Mouse (Mus musculus) liver, embryonic 15.5 days (tissue): ENCODE results near the gene Gm10197. TPM values are rescaled to one million over a fixed set of nuclear protein-coding genes. Genes with fewer than 3 reads are reported as not detected.

Experiments used
- ATAC-seq: fragments of 200-750 bp; cut with Nextera tagmentation; 2 replicates; pipeline ENCODE4 v1.8.0; 2017; ENCODE audit warnings: moderate number of reproducible peaks, mild to moderate bottlenecking, moderate library complexity; ENCODE audit not compliant: insufficient read depth
- H3K27ac ChIP-seq: fragments of 300-500 bp; sonication (generic); replicated peaks from 2 replicates; pipeline ENCODE4 v1.5.1; 2015; ENCODE audit warnings: mild to moderate bottlenecking, inconsistent platforms
- H3K27me3 ChIP-seq: fragments of 300-500 bp; sonication (generic); 2 replicates; pipeline ENCODE4 v1.6.1; 2015; ENCODE audit warnings: mild to moderate bottlenecking, inconsistent platforms
- H3K36me3 ChIP-seq: fragments of 300-500 bp; sonication (generic); replicated peaks from 2 replicates; pipeline ENCODE4 v1.6.1; 2015; ENCODE audit warnings: moderate library complexity, mild to moderate bottlenecking, inconsistent platforms
- H3K4me1 ChIP-seq: fragments of 300-500 bp; sonication (generic); replicated peaks from 2 replicates; pipeline ENCODE4 v1.6.1; 2015; ENCODE audit warnings: inconsistent platforms
- H3K4me2 ChIP-seq: fragments of 300-500 bp; sonication (generic); 2 replicates; pipeline ENCODE4 v1.6.1; 2015; ENCODE audit warnings: moderate library complexity, mild to moderate bottlenecking, inconsistent platforms
- H3K4me3 ChIP-seq: fragments of 300-500 bp; sonication (generic); replicated peaks from 2 replicates; pipeline ENCODE4 v1.5.1; 2015; ENCODE audit warnings: mild to moderate bottlenecking, inconsistent platforms
- H3K9ac ChIP-seq: fragments of 300-500 bp; sonication (generic); 2 replicates; pipeline ENCODE4 v1.6.1; 2015; ENCODE audit warnings: moderate library complexity, mild to moderate bottlenecking, inconsistent platforms
- H3K9me3 ChIP-seq: fragments of 300-500 bp; sonication (generic); replicated peaks from 2 replicates; pipeline ENCODE4 v1.6.1; 2016; ENCODE audit warnings: inconsistent platforms
- WGBS: fragments of 180-500 bp; shearing (Covaris S2); methylation state at CpG from one replicate; pipeline ENCODE4 v1.1.7; 2015; ENCODE audit warnings: mixed read lengths; ENCODE audit not compliant: insufficient replicate concordance; 5-methylcytosine and 5-hydroxymethylcytosine counted together
- polyA plus RNA-seq: library from polyadenylated mRNA; unstranded; fragments of >200 nt; fragmentation: Nextera tagmentation; extraction: Ambion mirVana; gene quantifications from 2 replicates; pipeline ENCODE4 v1.2.1, GENCODE M21; 2015

Gene Gm10197
- polyA plus RNA-seq, result not detected in 2 replicates

GRCm38 (mm10) chr19:53371666-53372065, at the start of gene Gm10197:
Gm10197 (minus strand) TSS chr19:53371766.
- Histone ChIP-seq H3K36me3 (peaks cover 61% of the 10 kb centered on the region), H3K4me1 (peaks cover 10% of the 10 kb centered on the region; the same call in 1 of the 2 replicates), H3K9me3 (no peaks in the 10 kb centered on the region), H3K4me3 (no peak within 1 kb of the TSS), H3K9ac (no peak within 1 kb of the TSS), H3K27me3 (no peaks in the 10 kb centered on the region), H3K4me2 (no peak within 1 kb of the TSS), H3K27ac (no peak within 1 kb of the TSS)
- 88% methylated on average over 13 of the region's 13 CpGs for WGBS
- no peak for ATAC-seq

GRCm38 (mm10) chr19:53420924-53421582, 49.5 kb upstream of the Gm10197 start:
- Histone ChIP-seq H3K36me3 (no peaks in the 10 kb centered on the region), H3K27ac (peak overlapping the region; percentile 14; the same call in 1 of the 2 replicates), H3K4me1 (peaks cover 35% of the 10 kb centered on the region), H3K9me3 (no peaks in the 10 kb centered on the region), H3K4me3 (peak overlapping the region; percentile 46), H3K4me2 (peak overlapping the region; percentile 68), H3K27me3 (peaks cover 29% of the 10 kb centered on the region), H3K9ac (peak overlapping the region; percentile 4; the same call in 1 of the 2 replicates)
- WGBS, result 2% methylated on average over 19 of the region's 19 CpGs
- peak; percentile 82 for ATAC-seq

DNA sequence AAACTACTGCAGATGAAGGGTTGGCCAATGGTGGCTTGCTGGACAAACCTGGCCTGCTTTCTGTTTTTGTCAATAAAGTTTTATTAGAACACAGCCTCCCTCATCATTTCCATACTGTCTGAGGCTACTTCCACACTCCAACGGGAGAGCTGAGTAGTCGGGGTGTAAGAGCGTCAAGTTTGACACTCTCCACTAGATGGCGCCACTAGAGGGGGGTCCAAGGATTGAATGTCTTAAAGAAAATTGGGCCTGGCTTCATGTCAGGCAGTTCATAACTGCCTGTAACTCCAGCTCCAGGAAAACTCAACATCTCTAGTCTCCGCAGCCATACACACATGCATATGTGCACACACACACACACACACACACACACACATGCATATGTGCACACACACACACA, 48.3 kb upstream of the Gm10197 start:
- no peaks in the 10 kb centered on the region for H3K9me3 ChIP-seq
- H3K4me1 ChIP-seq, result peaks cover 37% of the 10 kb centered on the region
- no peak overlapping the region for H3K9ac ChIP-seq
- 15% methylated on average over 5 of the region's 5 CpGs for WGBS
- no peak overlapping the region for H3K4me3 ChIP-seq
- H3K27me3 ChIP-seq, result peaks cover 26% of the 10 kb centered on the region
- no peak overlapping the region for H3K27ac ChIP-seq
- H3K4me2 ChIP-seq, result no peak overlapping the region
- no peak for ATAC-seq
- H3K36me3 ChIP-seq, result no peaks in the 10 kb centered on the region

DNA sequence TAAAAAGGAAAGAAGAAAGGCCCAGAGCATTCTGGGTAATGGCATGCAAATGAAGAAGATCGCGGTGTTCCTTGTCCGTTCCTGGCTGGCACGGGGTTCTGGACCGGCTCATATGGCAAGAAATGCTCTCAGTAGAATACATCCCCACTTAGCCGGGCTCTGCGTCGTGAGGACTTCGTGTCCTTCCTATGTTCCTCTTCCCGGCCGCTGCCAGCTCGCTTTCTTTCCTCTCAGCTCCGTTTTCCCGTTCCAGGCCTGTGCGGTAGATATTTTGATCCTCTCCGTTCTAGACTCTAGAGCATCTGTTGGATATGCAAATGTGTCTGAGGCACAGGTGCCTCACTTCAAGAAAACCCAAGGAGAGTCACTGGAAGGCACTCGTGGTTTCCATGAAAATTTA, 43.6 kb upstream of the Gm10197 start:
- Histone ChIP-seq H3K27me3 (no peaks in the 10 kb centered on the region), H3K9me3 (no peaks in the 10 kb centered on the region), H3K9ac (no peak overlapping the region), H3K36me3 (no peaks in the 10 kb centered on the region), H3K4me2 (peak overlapping the region; percentile 21; the same call in 1 of the 2 replicates), H3K4me1 (peaks cover 14% of the 10 kb centered on the region), H3K4me3 (no peak overlapping the region), H3K27ac (0 out of 2 replicates have a peak overlapping the region, but pooled peaks have one; percentile 24)
- ATAC-seq, result no peak
- 75% methylated on average over 17 of the region's 17 CpGs for WGBS

DNA sequence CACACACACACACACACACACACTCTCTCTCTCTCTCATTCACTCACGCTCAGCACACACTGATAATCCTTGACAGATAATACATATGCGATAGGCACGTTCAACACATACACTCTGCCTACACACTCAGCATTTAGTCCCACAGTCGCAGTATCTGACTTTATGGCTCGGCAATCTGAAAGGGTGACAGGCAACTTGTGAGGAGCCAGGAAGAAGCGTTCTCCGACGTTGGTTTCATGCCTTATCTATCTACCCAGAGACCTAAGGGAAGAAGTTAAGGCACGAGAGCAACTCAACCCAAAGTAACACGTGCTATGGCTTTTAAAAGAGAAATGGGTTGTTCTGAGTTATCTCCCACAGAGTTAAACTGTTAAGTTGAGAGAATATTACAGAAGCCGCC, 43.1 kb upstream of the Gm10197 start:
- peak; percentile 65 for ATAC-seq
- no peak overlapping the region for H3K9ac ChIP-seq
- no peak overlapping the region for H3K4me2 ChIP-seq
- peaks cover 18% of the 10 kb centered on the region for H3K4me1 ChIP-seq
- H3K27ac ChIP-seq, result 0 out of 2 replicates have a peak overlapping the region, but pooled peaks have one; percentile 24
- 15% methylated on average over 11 of the region's 11 CpGs for WGBS
- no peaks in the 10 kb centered on the region for H3K27me3 ChIP-seq
- H3K36me3 ChIP-seq, result no peaks in the 10 kb centered on the region
- no peak overlapping the region for H3K4me3 ChIP-seq
- H3K9me3 ChIP-seq, result no peaks in the 10 kb centered on the region

DNA sequence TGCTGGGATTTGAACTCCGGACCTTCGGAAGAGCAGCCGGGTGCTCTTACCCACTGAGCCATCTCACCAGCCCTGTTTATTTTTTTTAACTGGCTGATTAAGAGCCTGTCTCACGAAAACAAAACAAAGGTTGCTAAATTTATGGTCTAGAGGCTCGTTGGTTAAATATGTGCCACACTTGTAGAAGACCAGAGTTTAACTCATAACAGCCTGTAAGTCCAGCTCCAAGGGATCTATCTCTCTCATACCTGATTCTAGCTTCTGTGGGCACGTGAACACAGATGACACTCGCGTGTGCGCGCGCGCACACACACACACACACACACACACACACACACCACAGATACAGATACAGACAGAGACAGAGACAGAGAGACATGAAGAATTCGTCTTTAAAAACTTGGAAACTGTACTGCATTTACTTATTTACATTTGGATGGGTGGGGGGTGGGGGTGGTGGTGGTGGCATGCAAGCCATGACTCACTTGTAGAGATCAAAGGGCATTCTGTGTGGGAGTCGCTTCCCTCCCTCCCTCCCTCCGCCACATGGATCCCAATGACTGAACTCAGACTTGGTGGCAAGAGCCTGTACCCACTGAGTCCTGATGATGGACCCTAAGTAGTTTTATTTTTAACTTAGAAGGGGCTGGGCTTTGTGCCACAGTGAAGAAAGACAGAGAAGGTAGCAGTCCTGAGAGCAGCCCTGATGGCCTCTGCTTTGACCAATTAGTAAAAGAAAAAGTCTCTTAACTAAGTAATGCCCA, 42.2 kb upstream of the Gm10197 start:
- H3K27me3 ChIP-seq, result no peaks in the 10 kb centered on the region
- H3K9ac ChIP-seq, result no peak overlapping the region
- peaks cover 21% of the 10 kb centered on the region for H3K4me1 ChIP-seq
- H3K9me3 ChIP-seq, result no peaks in the 10 kb centered on the region
- H3K36me3 ChIP-seq, result no peaks in the 10 kb centered on the region
- no peak overlapping the region for H3K4me2 ChIP-seq
- no peak overlapping the region for H3K4me3 ChIP-seq
- 71% methylated on average over 15 of the region's 15 CpGs for WGBS
- no peak for ATAC-seq
- no peak overlapping the region for H3K27ac ChIP-seq

- H3K27me3 ChIP-seq, result no peaks in the 10 kb centered on the region
- no peak overlapping the region for H3K4me2 ChIP-seq
- H3K4me1 ChIP-seq, result peaks cover 21% of the 10 kb centered on the region
- H3K27ac ChIP-seq, result no peak overlapping the region
- H3K9ac ChIP-seq, result no peak overlapping the region
- ATAC-seq, result no peak
- 54% methylated on average over 6 of the region's 6 CpGs for WGBS
- no peaks in the 10 kb centered on the region for H3K36me3 ChIP-seq
- H3K9me3 ChIP-seq, result no peaks in the 10 kb centered on the region
- no peak overlapping the region for H3K4me3 ChIP-seq
Observed at GRCm38 (mm10) chr19:53412149-53412848, 40.7 kb upstream of the Gm10197 start.

- 53% methylated on average over 17 of the region's 17 CpGs for WGBS
Observed at GRCm38 (mm10) chr19:53409663-53410307, 38.2 kb upstream of the Gm10197 start.

DNA sequence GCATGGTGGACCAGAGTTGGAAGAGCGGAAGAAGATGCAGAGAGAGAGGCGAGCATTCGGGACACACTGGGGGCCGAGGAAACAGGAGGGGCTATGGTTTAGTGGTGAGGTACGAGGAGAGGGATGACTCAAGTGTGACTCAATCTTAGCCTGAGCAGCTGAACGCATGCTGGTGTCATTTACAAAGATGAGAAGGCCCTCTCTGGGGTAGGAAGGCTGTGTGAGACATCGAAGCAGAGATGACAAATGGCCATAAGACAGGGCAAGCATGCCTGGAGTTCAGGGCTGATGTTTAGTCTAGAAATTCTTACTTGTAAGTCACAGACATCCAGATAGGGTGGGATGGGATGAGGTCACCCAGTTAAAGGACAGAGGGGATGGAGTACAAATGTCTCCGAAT, 36.8 kb upstream of the Gm10197 start:
- H3K27ac ChIP-seq, result no peak overlapping the region
- WGBS, result 59% methylated on average over 8 of the region's 8 CpGs
- no peak overlapping the region for H3K9ac ChIP-seq
- H3K9me3 ChIP-seq, result no peaks in the 10 kb centered on the region
- H3K4me2 ChIP-seq, result no peak overlapping the region
- ATAC-seq, result no peak
- no peaks in the 10 kb centered on the region for H3K36me3 ChIP-seq
- no peaks in the 10 kb centered on the region for H3K27me3 ChIP-seq
- no peak overlapping the region for H3K4me3 ChIP-seq
- peaks cover 15% of the 10 kb centered on the region; the same call in 1 of the 2 replicates for H3K4me1 ChIP-seq

More at GRCm38 (mm10) chr19:53409663-53410307, 38.2 kb upstream of the Gm10197 start:
- no peaks in the 10 kb centered on the region for H3K27me3 ChIP-seq
- no peaks in the 10 kb centered on the region for H3K36me3 ChIP-seq
- no peak overlapping the region for H3K27ac ChIP-seq
- no peak for ATAC-seq
- no peaks in the 10 kb centered on the region for H3K9me3 ChIP-seq
- no peak overlapping the region for H3K4me3 ChIP-seq
- peaks cover 15% of the 10 kb centered on the region for H3K4me1 ChIP-seq
- no peak overlapping the region; the same call in 1 of the 2 replicates for H3K4me2 ChIP-seq
- H3K9ac ChIP-seq, result no peak overlapping the region

DNA sequence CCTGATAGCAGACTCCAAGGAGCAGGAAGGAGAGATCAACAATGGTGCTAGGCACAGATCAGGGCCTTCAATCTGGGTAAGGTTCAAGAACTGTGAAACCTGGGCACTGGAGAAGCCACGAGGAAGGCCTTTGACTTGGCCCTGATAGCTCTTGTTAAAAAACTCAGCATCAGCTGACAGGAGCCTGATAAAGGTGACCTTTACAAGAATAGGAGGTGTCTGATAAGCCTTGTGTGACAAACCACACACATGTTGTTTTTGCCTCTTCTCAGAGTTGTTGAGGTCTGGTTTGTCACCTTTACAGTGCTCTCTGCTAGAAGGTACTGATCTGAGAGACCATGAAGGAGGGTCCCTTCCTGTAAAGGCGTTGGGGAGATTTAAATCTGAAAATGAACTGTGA, 35.8 kb upstream of the Gm10197 start:
- Histone ChIP-seq H3K4me3 (no peak overlapping the region), H3K9ac (no peak overlapping the region), H3K4me2 (no peak overlapping the region), H3K4me1 (peaks cover 15% of the 10 kb centered on the region; the same call in 1 of the 2 replicates), H3K36me3 (no peaks in the 10 kb centered on the region), H3K9me3 (no peaks in the 10 kb centered on the region), H3K27me3 (no peaks in the 10 kb centered on the region), H3K27ac (no peak overlapping the region)
- 19% methylated on average over 2 of the region's 2 CpGs for WGBS
- no peak for ATAC-seq
